Mouse (Mus musculus) limb, embryonic 12.5 days (tissue): Measurements from ENCODE around the gene Cldnd1. TPM values are rescaled to one million over a fixed set of nuclear protein-coding genes. Genes with fewer than 3 reads are reported as not detected.

Experiments used
- ATAC-seq: fragments of 200-750 bp; cut with Nextera tagmentation; 2 replicates; pipeline ENCODE4 v1.8.0; 2017; ENCODE audit warnings: low read depth, moderate TSS enrichment; ENCODE audit not compliant: insufficient number of reproducible peaks, insufficient read depth, low FRiP score, low TSS enrichment
- H3K27ac ChIP-seq: fragments of 300-500 bp; sonication (generic); 2 replicates; pipeline ENCODE4 v1.5.1; 2016; ENCODE audit warnings: mild to moderate bottlenecking, moderate library complexity
- H3K27me3 ChIP-seq: fragments of 300-500 bp; sonication (generic); 2 replicates; pipeline ENCODE4 v1.6.1; 2016; ENCODE audit warnings: mild to moderate bottlenecking, moderate library complexity
- H3K36me3 ChIP-seq: fragments of 300-500 bp; sonication (generic); 2 replicates; pipeline ENCODE4 v1.6.1; 2016; ENCODE audit warnings: mild to moderate bottlenecking, moderate library complexity
- H3K4me1 ChIP-seq: fragments of 300-500 bp; sonication (generic); replicated peaks from 2 replicates; pipeline ENCODE4 v1.6.1; 2016
- H3K4me2 ChIP-seq: fragments of 300-500 bp; sonication (generic); 2 replicates; pipeline ENCODE4 v1.6.1; 2016; ENCODE audit warnings: mild to moderate bottlenecking, moderate library complexity
- H3K4me3 ChIP-seq: fragments of 300-500 bp; sonication (generic); replicated peaks from 2 replicates; pipeline ENCODE4 v1.5.1; 2016; ENCODE audit warnings: mild to moderate bottlenecking
- H3K9ac ChIP-seq: fragments of 300-500 bp; sonication (generic); replicated peaks from 2 replicates; pipeline ENCODE4 v1.6.1; 2016; ENCODE audit warnings: mild to moderate bottlenecking, moderate library complexity
- H3K9me3 ChIP-seq: fragments of 300-500 bp; sonication (generic); 2 replicates; pipeline ENCODE4 v1.6.1; 2016; ENCODE audit warnings: mild to moderate bottlenecking, moderate library complexity
- WGBS: fragments of 180-500 bp; shearing (Covaris S2); methylation state at CpG from one replicate; pipeline ENCODE4 v1.1.7; 2016; 5-methylcytosine and 5-hydroxymethylcytosine counted together
- microRNA-seq: library from miRNA; unstranded; fragments of <30 nt; microRNA quantifications from one replicate; pipeline ENCODE4, GENCODE M21; 2017
- polyA plus RNA-seq: library from polyadenylated mRNA; unstranded; fragments of >200 nt; fragmentation: Nextera tagmentation; extraction: Ambion mirVana; gene quantifications from 2 replicates; pipeline ENCODE4 v1.2.1, GENCODE M21; 2016

Gene Cldnd1
- polyA plus RNA-seq, 1 experiment from 2014 or later: 105 TPM

DNA sequence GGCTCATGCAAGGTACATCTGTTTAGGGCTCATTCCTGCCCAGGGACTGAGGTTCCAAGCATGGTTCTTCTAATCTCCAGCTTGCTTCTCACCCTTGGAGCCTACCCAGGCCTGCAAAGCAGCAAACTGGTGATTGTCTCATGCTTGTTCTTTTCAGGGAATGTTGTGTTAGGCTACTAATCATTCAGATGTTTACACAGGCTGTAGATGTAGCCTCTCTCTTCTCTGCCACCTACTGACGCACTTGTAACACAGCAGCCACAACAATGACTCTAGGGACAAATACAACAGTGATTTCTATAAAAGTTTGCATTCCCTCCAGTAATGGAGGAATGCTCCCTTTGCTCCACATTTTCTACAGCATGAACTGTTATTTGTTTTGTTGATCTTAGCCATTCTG lies 23.6 kb downstream of the Cldnd1 start:
- H3K9me3 ChIP-seq: no peaks in the 10 kb centered on the region
- WGBS: 28% methylated on average over 1 of the region's 1 CpGs
- ATAC-seq: no peak
- H3K36me3 ChIP-seq: no peaks in the 10 kb centered on the region
- H3K4me1 ChIP-seq: 0 out of 2 replicates have a peak, but pooled peaks cover 2% of the 10 kb centered on the region
- H3K4me3 ChIP-seq: no peak overlapping the region
- no peak overlapping the region for H3K4me2 ChIP-seq
- H3K27ac ChIP-seq: no peak overlapping the region
- H3K27me3 ChIP-seq: no peaks in the 10 kb centered on the region
- H3K9ac ChIP-seq: no peak overlapping the region

DNA sequence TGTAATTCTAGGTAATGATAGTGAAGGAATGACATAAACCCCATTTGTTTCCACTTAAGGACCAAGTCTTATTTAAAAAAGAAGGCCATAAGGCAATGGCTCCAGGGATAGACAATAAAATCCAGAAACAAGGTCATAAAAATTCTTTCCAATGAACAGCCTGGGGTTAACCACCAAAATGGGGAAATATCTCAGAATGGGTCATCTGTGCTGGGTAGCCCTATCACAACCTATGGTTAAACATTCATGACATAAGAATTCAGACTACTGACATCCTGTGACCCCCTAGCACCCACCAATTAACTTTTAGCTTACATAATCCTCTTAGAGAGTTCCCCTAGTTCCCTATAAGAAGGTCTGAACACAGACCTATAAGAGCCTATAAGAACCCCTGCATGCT lies 28.5 kb downstream of the Cldnd1 start:
- no peak; the same call in 1 of the 2 replicates for ATAC-seq
- H3K4me3 ChIP-seq: no peak overlapping the region
- H3K36me3 ChIP-seq: no peaks in the 10 kb centered on the region
- no peak overlapping the region for H3K9ac ChIP-seq
- H3K27me3 ChIP-seq: no peaks in the 10 kb centered on the region
- H3K9me3 ChIP-seq: no peaks in the 10 kb centered on the region
- H3K4me1 ChIP-seq: 0 out of 2 replicates have a peak, but pooled peaks cover 3% of the 10 kb centered on the region
- H3K27ac ChIP-seq: no peak overlapping the region
- no peak overlapping the region for H3K4me2 ChIP-seq

DNA sequence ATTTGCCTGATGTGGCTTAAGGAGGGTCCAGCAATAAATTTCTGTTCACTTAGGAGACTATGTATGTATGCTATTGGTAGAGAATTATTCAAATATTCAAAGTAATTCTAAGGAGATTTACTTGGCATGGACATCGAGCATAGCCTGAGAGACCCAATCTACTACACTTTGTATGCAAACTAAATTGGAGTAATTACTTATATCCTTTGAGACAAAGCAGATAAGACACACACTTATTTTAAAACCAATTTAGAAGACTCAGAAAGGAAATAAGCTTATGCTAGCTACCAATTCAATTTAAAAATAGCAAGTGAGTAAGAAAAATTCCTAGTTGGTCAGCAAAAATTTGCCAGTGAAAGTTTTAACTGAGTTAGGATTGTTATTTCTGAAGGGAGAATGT lies 35.4 kb downstream of the Cldnd1 start, which contains the start of gene Olfr172:
Gene Olfr172 (minus strand): TSS at position 101 of the 400 bp plus-strand sequence.
- ATAC-seq: no peak
- Histone ChIP-seq H3K4me3 (no peak within 1 kb of the TSS), H3K9ac (no peak within 1 kb of the TSS), H3K27ac (no peak within 1 kb of the TSS), H3K4me1 (no peaks in the 10 kb centered on the region), H3K9me3 (peaks cover 5% of the 10 kb centered on the region; the same call in 1 of the 2 replicates), H3K36me3 (no peaks in the 10 kb centered on the region), H3K27me3 (no peaks in the 10 kb centered on the region), H3K4me2 (no peak within 1 kb of the TSS)
- WGBS: 75% methylated on average over 1 of the region's 1 CpGs

Small RNA genes lying within 50 kb of the gene (microRNA-seq; reads per million reads assigned to microRNA genes)
- gene Gm27564: not detected

Other genes with a start within 250 kb of the Cldnd1 start
- gene St3gal6, start 203.7 kb upstream of the Cldnd1 start, polyA plus RNA-seq: 17.8 and 19.3 TPM in 2 replicates
- gene Gm813, start 110.9 kb upstream of the Cldnd1 start, polyA plus RNA-seq: not detected in 2 replicates
- not detected in 2 replicates for gene E330017A01Rik, start 89.2 kb upstream of the Cldnd1 start, polyA plus RNA-seq
- gene Cpox, start 57.6 kb upstream of the Cldnd1 start, polyA plus RNA-seq: 23.0 and 23.4 TPM in 2 replicates
- not detected in 2 replicates for gene Gpr15, start 8.8 kb upstream of the Cldnd1 start, polyA plus RNA-seq
- not detected in 2 replicates for gene Olfr172, start 35.3 kb downstream of the Cldnd1 start, polyA plus RNA-seq
- gene Olfr173, start 72.4 kb downstream of the Cldnd1 start, polyA plus RNA-seq: not detected in 2 replicates
- gene Olfr175-ps1, start 98.9 kb downstream of the Cldnd1 start, polyA plus RNA-seq: not detected in 2 replicates
- gene Olfr177, start 146.9 kb downstream of the Cldnd1 start, polyA plus RNA-seq: not detected in 2 replicates
- gene Olfr178, start 164.2 kb downstream of the Cldnd1 start, polyA plus RNA-seq: not detected in 2 replicates
- not detected in 2 replicates for gene Olfr181, start 200.8 kb downstream of the Cldnd1 start, polyA plus RNA-seq
- not detected in 2 replicates for gene Olfr180, start 201.5 kb downstream of the Cldnd1 start, polyA plus RNA-seq